Mouse (Mus musculus) ES-Bruce4 (cell line): ENCODE measurements around the gene Dhcr24.

Experiments
- CTCF ChIP-seq: IDR thresholded peaks from one replicate; pipeline ENCODE4 v1.8.1; 2011; ENCODE audit warnings: low read depth, low read length
- POLR2A ChIP-seq: IDR thresholded peaks from one replicate; pipeline ENCODE4 v1.8.1; 2011; ENCODE audit warnings: low read length; ENCODE audit not compliant: insufficient read depth

DNA sequence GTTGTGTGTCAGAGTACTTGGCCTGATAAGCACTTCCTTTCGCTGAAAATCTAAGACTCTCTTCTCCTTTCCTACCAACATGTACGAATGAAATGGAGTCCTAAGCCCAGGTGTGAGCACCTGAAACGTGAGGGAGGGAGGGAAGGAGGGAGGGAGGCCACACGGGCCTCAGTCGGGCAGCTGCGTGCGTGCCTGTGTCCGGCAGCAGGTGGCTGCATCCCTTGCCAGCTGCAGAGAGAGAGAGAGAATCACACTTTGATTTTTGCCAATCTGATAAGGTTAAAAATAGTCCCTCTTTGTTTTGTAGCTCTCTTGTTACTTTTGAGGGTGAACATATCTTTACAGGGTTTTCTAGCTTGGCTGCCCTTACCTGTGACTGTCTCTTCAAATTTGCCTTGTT, 14.2 kb downstream of the Dhcr24 start:
- TF ChIP-seq POLR2A (no peak), CTCF (no peak)
